ENCODE assay signal across 26 mouse cellular contexts in genomic region chr6:91186934-91187333, GRCm38 (mm10). TPM values are rescaled to one million over a fixed set of nuclear protein-coding genes. Genes with fewer than 3 reads are reported as not detected.
DNase-seq lines count a peak whose midpoint lies in the region; ATAC-seq and TF ChIP-seq lines count a peak whose summit lies in the region.
"Had no signal": no experiment of that assay in that cellular context is flagged by ENCODE, and none has a peak within 500 bp of the region (broad histone marks: within the 10 kb centered on the region; RNA-seq: fewer than 3 reads in every experiment).

No protein-coding gene starts in this region.

- no peak overlapping the region for H3K9ac ChIP-seq in heart, embryonic 12.5 days
- H3K9ac ChIP-seq in midbrain, postnatal 0 days (replicated peaks; ENCODE audit: low read length, poor library complexity, severe bottlenecking): no peak overlapping the region
- no peak overlapping the region for H3K9ac ChIP-seq in midbrain, embryonic 15.5 days
- no peak overlapping the region for H3K9ac ChIP-seq in kidney, embryonic 16.5 days (replicated peaks; ENCODE audit: low read length)
- H3K9ac ChIP-seq: forebrain, embryonic 13.5 days; hindbrain, embryonic 15.5 days; intestine, embryonic 15.5 days; limb, embryonic 12.5 days; liver, embryonic 15.5 days; lung, embryonic 15.5 days; neural tube, embryonic 13.5 days had no signal

- H3K4me1 ChIP-seq in heart, embryonic 12.5 days (replicated peaks): peaks cover 20% of the 10 kb centered on the region
- H3K4me1 ChIP-seq in midbrain, postnatal 0 days (ENCODE audit: insufficient read depth, low read length): no peaks in the 10 kb centered on the region
- H3K4me1 ChIP-seq in midbrain, embryonic 15.5 days: no peaks in the 10 kb centered on the region
- peaks cover 21% of the 10 kb centered on the region; the same call in 1 of the 2 replicates for H3K4me1 ChIP-seq in limb, embryonic 10.5 days
- H3K4me1 ChIP-seq in kidney, embryonic 16.5 days (ENCODE audit: insufficient read depth, low read length): no peaks in the 10 kb centered on the region
- H3K4me1 ChIP-seq: forebrain, embryonic 13.5 days; intestine, embryonic 15.5 days; lung, embryonic 15.5 days had no signal

- peaks cover 38% of the 10 kb centered on the region; the same call in 1 of the 2 replicates for H3K27me3 ChIP-seq in heart, embryonic 12.5 days (replicated peaks)
- no peaks in the 10 kb centered on the region for H3K27me3 ChIP-seq in midbrain, postnatal 0 days (ENCODE audit: insufficient read depth, low read length)
- H3K27me3 ChIP-seq in midbrain, embryonic 15.5 days (replicated peaks): no peaks in the 10 kb centered on the region
- 0 out of 2 replicates have a peak, but pooled peaks cover 10% of the 10 kb centered on the region for H3K27me3 ChIP-seq in limb, embryonic 10.5 days (ENCODE audit: low read depth, poor library complexity, severe bottlenecking)
- H3K27me3 ChIP-seq in kidney, embryonic 16.5 days (ENCODE audit: insufficient read depth, low read length): no peaks in the 10 kb centered on the region
- H3K27me3 ChIP-seq: forebrain, embryonic 13.5 days; hindbrain, embryonic 15.5 days; intestine, embryonic 15.5 days; limb, embryonic 12.5 days; lung, embryonic 15.5 days; neural tube, embryonic 13.5 days had no signal

- 63% methylated on average over 6 of the region's 6 CpGs for WGBS in heart, embryonic 12.5 days
- 66% methylated on average over 6 of the region's 6 CpGs for WGBS in midbrain, postnatal 0 days
- WGBS in midbrain, embryonic 15.5 days: 79% methylated on average over 6 of the region's 6 CpGs
- 92% methylated on average over 6 of the region's 6 CpGs for WGBS in limb, embryonic 10.5 days
- 79% methylated on average over 6 of the region's 6 CpGs for WGBS in kidney, embryonic 16.5 days

- no peak for ATAC-seq in heart, embryonic 12.5 days (ENCODE audit: insufficient number of reproducible peaks, low FRiP score)
- ATAC-seq in midbrain, postnatal 0 days (ENCODE audit: low FRiP score): no peak
- no peak for ATAC-seq in midbrain, embryonic 15.5 days (replicated peaks)
- no peak for ATAC-seq in kidney, embryonic 16.5 days (ENCODE audit: low FRiP score, low TSS enrichment)
- ATAC-seq: activated CD4-positive, CD25-positive, alpha-beta regulatory T cell, adult 4 months; forebrain, embryonic 13.5 days had no signal

- no peaks in the 10 kb centered on the region for H3K36me3 ChIP-seq in heart, embryonic 12.5 days
- no peaks in the 10 kb centered on the region for H3K36me3 ChIP-seq in midbrain, postnatal 0 days (ENCODE audit: insufficient read depth, low read length)
- H3K36me3 ChIP-seq in midbrain, embryonic 15.5 days (replicated peaks): no peaks in the 10 kb centered on the region
- no peaks in the 10 kb centered on the region for H3K36me3 ChIP-seq in limb, embryonic 10.5 days
- H3K36me3 ChIP-seq in kidney, embryonic 16.5 days (ENCODE audit: insufficient read depth, low read length): no peaks in the 10 kb centered on the region
- H3K36me3 ChIP-seq: hindbrain, embryonic 15.5 days; intestine, embryonic 15.5 days; limb, embryonic 12.5 days; liver, embryonic 15.5 days; lung, embryonic 15.5 days; neural tube, embryonic 13.5 days had no signal

- no peak overlapping the region for H3K27ac ChIP-seq in heart, embryonic 12.5 days (ENCODE audit: poor library complexity, severe bottlenecking)
- H3K27ac ChIP-seq in midbrain, postnatal 0 days (ENCODE audit: low read depth, low read length): no peak overlapping the region
- no peak overlapping the region for H3K27ac ChIP-seq in midbrain, embryonic 15.5 days
- H3K27ac ChIP-seq in limb, embryonic 10.5 days: peak overlapping the region; percentile 37; the same call in 1 of the 2 replicates
- H3K27ac ChIP-seq in kidney, embryonic 16.5 days (ENCODE audit: low read length): no peak overlapping the region
- H3K27ac ChIP-seq: forebrain, embryonic 13.5 days; hindbrain, embryonic 15.5 days; intestine, embryonic 15.5 days; limb, embryonic 12.5 days; liver, embryonic 15.5 days; lung, embryonic 15.5 days; neural tube, embryonic 13.5 days had no signal

- TF ChIP-seq CTCF in midbrain, postnatal 0 days (IDR thresholded peaks at IDR 0.05): no peak

- no peaks in the 10 kb centered on the region for H3K9me3 ChIP-seq in heart, embryonic 12.5 days (replicated peaks)
- H3K9me3 ChIP-seq in midbrain, postnatal 0 days (ENCODE audit: low read length): no peaks in the 10 kb centered on the region
- H3K9me3 ChIP-seq in midbrain, embryonic 15.5 days: no peaks in the 10 kb centered on the region
- H3K9me3 ChIP-seq in limb, embryonic 10.5 days (replicated peaks): no peaks in the 10 kb centered on the region
- no peaks in the 10 kb centered on the region for H3K9me3 ChIP-seq in kidney, embryonic 16.5 days (ENCODE audit: low read length)
- H3K9me3 ChIP-seq: forebrain, embryonic 13.5 days; hindbrain, embryonic 15.5 days; intestine, embryonic 15.5 days; limb, embryonic 12.5 days; liver, embryonic 15.5 days; lung, embryonic 15.5 days; neural tube, embryonic 13.5 days had no signal

- no peak overlapping the region for H3K4me3 ChIP-seq in heart, embryonic 12.5 days
- no peak overlapping the region for H3K4me3 ChIP-seq in midbrain, postnatal 0 days (ENCODE audit: low read depth, low read length)
- no peak overlapping the region for H3K4me3 ChIP-seq in midbrain, embryonic 15.5 days
- H3K4me3 ChIP-seq in limb, embryonic 10.5 days: no peak overlapping the region
- H3K4me3 ChIP-seq in kidney, embryonic 16.5 days (ENCODE audit: low read length): no peak overlapping the region
- H3K4me3 ChIP-seq: forebrain, embryonic 13.5 days; hindbrain, embryonic 15.5 days; intestine, embryonic 15.5 days; limb, embryonic 12.5 days; liver, embryonic 15.5 days; lung, embryonic 15.5 days; neural tube, embryonic 13.5 days had no signal

- peak; percentile 70 to 73 for DNase-seq in cerebellum, postnatal 14 days
- no peak for DNase-seq in cerebellum, postnatal 4 days (ENCODE audit: low spot score in 2 of 2)
- peak; percentile 39 to 56 for DNase-seq in heart, adult 18-20 months
- DNase-seq in midbrain, postnatal 0 days (ENCODE audit: low spot score): peak; percentile 22
- no peak for DNase-seq in limb, embryonic 10.5 days (ENCODE audit: low spot score)
- DNase-seq: adrenal gland, postnatal 10 days; cerebellum, adult 11 months; embryo, embryonic 11 days; gastrocnemius, postnatal 36 days; heart, postnatal 36 days; kidney, adult 8-10 months; kidney, postnatal 10 days; layer of hippocampus, postnatal 36 days had no signal

- H3K4me2 ChIP-seq in heart, embryonic 12.5 days: no peak overlapping the region
- H3K4me2 ChIP-seq in midbrain, postnatal 0 days (ENCODE audit: low read depth, low read length, poor library complexity, severe bottlenecking): no peak overlapping the region
- H3K4me2 ChIP-seq in midbrain, embryonic 15.5 days: no peak overlapping the region
- H3K4me2 ChIP-seq in kidney, embryonic 16.5 days (replicated peaks; ENCODE audit: low read depth, low read length): no peak overlapping the region
- H3K4me2 ChIP-seq: forebrain, embryonic 13.5 days; hindbrain, embryonic 15.5 days; intestine, embryonic 15.5 days; limb, embryonic 12.5 days; liver, embryonic 15.5 days; lung, embryonic 15.5 days; midbrain, embryonic 11.5 days; neural tube, embryonic 13.5 days had no signal

RNA-seq across cellular contexts. Expression of gene Fbln2, which starts 25.3 kb away (rescaled TPM):
- 10 to 100 TPM; 42.0 to 43.1 TPM for total RNA-seq in heart, adult 18-20 months (2021)
- polyA plus RNA-seq in heart, embryonic 12.5 days (2016; fragmentation: Nextera tagmentation; extraction: Ambion mirVana): 210 and 213 TPM in 2 replicates
- total RNA-seq in midbrain, postnatal 0 days (2014; rRNA removed): 32.0 and 33.5 TPM in 2 replicates
- 12.1 and 15.3 TPM in 2 replicates for polyA plus RNA-seq in midbrain, postnatal 0 days (2015; fragmentation: Nextera tagmentation; extraction: Ambion mirVana)
- 15.1 and 16.7 TPM in 2 replicates for polyA plus RNA-seq in midbrain, embryonic 15.5 days (2015; fragmentation: Nextera tagmentation; extraction: Ambion mirVana)
- polyA plus RNA-seq in limb, embryonic 10.5 days (2016; fragmentation: Nextera tagmentation; extraction: Ambion mirVana): 61.9 and 101 TPM in 2 replicates
- 39.8 and 43.8 TPM in 2 replicates for polyA plus RNA-seq in kidney, embryonic 16.5 days (2015; fragmentation: Nextera tagmentation; extraction: Ambion mirVana)
- total RNA-seq: megakaryocyte progenitor cell, adult 5-6 weeks had no signal

RNA-seq across cellular contexts. Expression of gene Hdac11, which starts 30.5 kb away (rescaled TPM):
- 10 to 100 TPM; 20.9 to 21.3 TPM for total RNA-seq in heart, adult 18-20 months (2021)
- 8.8 and 9.0 TPM in 2 replicates for polyA plus RNA-seq in heart, embryonic 12.5 days (2016; fragmentation: Nextera tagmentation; extraction: Ambion mirVana)
- total RNA-seq in midbrain, postnatal 0 days (2014; rRNA removed): 104 and 121 TPM in 2 replicates
- 55.2 and 59.1 TPM in 2 replicates for polyA plus RNA-seq in midbrain, postnatal 0 days (2015; fragmentation: Nextera tagmentation; extraction: Ambion mirVana)
- polyA plus RNA-seq in midbrain, embryonic 15.5 days (2015; fragmentation: Nextera tagmentation; extraction: Ambion mirVana): 46.5 and 49.4 TPM in 2 replicates
- 10.0 and 12.8 TPM in 2 replicates for polyA plus RNA-seq in limb, embryonic 10.5 days (2016; fragmentation: Nextera tagmentation; extraction: Ambion mirVana)
- 15.5 and 15.7 TPM in 2 replicates for polyA plus RNA-seq in kidney, embryonic 16.5 days (2015; fragmentation: Nextera tagmentation; extraction: Ambion mirVana)

Comparison
In these comparisons a context has a peak if more than half of its experiments do, and no peak if none do; other contexts are left out.
1. DNase-seq: peak in cerebellum, postnatal 14 days (2 of 2), heart, adult 18-20 months (2 of 2) and midbrain, postnatal 0 days (single experiment); none in cerebellum, postnatal 4 days (0 of 2) and limb, embryonic 10.5 days (single experiment).